Mouse (Mus musculus) telencephalon, adult 2 months (tissue): ENCODE data around the gene Pcbp1.
"Not testable (repeated sequence)": the region's sequence is repeated elsewhere in the genome, so short reads cannot be mapped to it uniquely, and the experiment has no call there.

Experiments
- DNase-seq: peaks from one replicate; pipeline ENCODE4 v3.0.0-alpha.2; 2011; ENCODE audit warnings: low read depth, low spot score

The Pcbp1 gene

DNA sequence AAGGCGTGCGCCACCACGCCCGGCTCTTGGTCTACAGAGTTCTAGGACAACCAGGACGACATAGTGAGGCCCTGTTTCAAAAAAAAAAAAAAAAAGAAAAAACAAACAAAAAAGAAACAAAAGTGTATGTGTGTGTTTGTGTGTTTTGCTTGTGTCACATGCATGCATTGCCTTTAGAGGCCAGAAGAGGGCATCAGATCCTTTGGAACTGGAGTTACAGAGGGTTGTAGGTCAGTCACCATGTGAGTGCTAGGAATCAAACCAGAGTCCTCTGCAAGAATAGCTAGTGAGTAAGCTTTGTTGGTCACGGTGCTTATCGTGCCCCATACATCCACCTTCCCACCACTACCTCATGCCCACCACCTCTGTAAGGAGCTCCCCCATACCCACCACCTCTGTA is 31.4 kb downstream of the Pcbp1 start:
- DNase-seq = no peak

DNA sequence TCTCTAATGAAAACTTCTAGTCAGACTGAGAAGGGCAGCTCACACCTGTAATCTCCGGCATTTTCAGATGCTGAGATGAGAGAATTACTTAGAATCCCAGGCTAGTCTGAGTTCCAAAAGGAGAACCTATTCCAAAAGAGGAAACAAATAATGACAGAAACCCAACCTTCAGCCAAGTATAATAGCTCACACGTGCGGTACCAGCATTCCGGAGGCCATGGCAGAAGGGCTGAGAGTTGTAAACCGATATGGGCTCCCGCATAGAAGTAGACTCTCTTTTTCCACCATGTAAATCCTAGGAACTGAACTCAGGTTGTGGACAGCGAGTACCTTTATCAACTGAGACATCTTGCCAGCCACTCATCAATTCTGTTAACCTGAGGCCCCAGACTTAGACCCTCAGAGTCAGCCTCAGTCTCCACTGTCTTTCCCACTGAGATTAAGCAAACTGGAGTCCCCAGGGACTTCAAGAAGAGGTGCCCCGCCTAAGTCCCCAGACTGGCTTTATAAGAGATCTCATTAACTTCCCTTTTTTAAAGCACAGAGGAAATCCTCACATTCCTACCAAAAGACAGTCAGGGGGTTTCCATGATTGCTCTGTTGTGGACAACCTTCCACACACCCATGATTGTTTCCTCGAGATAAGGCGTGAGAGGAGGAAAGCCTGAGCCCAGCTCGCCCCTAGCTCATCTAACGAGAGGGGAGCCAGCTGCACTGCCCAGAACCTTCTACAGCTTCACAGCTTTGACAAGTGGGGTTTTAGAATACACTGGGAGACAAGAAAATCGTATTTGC is 32.5 kb downstream of the Pcbp1 start:
- DNase-seq = no peak

DNA sequence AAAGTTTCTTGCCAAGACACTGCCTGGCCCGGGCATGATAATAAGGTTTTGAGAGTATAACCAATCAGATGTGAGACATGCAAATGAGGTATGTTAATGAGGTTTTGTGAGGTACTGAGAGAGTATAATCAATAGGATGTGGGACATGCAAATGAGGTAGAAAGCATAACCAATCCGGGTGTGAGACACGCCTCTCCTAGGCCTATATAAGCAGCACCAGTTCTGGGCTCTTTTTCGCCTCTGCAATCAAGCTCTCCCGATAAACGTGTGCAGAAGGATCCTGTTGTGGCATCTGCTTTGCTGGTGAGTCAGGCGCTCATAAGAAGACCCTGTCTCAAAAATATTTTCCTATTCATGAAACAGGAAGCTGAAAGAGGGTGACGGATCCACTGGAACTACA is 35.7 kb downstream of the Pcbp1 start:
- DNase-seq = not testable (repeated sequence)

DNA sequence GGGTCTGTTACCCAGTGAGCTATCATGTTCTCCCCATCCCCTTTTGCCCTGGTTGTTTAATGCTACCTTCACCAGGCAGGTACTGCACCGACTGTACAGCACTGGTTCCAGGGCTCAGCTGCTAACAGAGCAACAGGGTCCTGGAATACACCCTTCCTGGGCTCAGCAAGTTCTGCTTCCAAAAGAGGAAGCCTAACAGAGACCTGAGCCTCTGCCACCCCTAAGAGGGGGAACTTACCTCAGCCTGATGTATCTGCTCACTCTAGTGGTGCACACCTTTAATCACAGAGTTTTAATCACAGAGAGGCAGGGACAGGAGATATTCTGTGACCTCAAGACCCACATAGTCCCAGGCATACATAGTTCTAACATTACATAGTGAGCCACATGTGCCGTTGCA is 36.2 kb downstream of the Pcbp1 start:
- DNase-seq = no peak

DNA sequence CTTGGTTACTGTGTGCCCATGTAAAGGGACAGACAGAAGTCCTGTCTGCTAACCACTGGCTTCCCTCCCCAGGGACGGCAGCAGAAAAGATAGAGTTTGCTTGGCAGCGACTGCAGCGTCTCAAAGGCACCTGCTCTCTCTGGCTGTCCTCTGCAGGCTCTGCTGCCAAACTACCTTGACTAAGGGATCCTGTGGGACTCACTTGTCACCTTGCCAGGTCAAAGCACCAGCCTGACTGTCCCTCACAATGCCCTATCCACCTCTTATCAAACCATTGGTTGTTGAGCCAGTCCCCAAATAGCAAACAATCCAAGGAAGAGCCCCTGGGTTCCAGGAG is 38.0 kb downstream of the Pcbp1 start:
- DNase-seq = no peak

DNA sequence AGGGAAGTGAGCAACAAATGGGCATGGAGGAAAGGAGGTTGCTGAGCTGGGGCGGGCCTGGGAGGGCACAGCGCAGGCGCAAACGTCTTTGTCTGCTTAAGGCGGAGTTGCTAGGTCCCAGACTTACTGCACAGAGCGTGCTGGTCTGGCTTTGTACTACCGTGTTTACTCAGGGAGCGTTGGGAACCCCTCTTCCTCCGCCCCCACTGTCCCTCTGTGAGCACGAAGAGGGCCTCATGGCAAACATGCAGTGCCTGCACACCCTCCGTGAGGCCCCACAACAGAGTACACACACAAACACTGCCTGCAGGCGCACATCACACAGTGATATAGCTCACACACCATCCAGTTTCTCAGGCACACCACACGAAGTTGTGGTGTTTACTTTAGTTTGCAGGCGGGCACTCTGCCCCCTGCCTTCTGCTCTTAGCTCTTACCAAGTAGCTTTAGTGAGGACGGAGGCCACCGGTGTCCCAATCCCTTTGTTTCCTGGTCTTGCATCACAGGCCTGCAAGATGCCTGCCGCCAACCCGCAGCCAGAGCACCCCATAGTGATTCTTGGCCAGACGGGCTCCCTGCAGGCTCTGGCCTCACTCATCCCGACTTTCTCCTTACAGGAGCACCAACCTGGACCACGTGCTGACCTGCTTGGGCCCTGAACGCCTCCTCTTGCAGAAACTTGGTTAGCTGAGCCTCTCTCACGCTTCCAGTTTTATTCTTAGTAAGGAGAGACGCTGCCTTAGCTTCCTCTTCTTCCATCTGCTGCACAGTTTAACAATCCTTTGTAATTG is 38.6 kb downstream of the Pcbp1 start:
- DNase-seq = peak; percentile 80

DNA sequence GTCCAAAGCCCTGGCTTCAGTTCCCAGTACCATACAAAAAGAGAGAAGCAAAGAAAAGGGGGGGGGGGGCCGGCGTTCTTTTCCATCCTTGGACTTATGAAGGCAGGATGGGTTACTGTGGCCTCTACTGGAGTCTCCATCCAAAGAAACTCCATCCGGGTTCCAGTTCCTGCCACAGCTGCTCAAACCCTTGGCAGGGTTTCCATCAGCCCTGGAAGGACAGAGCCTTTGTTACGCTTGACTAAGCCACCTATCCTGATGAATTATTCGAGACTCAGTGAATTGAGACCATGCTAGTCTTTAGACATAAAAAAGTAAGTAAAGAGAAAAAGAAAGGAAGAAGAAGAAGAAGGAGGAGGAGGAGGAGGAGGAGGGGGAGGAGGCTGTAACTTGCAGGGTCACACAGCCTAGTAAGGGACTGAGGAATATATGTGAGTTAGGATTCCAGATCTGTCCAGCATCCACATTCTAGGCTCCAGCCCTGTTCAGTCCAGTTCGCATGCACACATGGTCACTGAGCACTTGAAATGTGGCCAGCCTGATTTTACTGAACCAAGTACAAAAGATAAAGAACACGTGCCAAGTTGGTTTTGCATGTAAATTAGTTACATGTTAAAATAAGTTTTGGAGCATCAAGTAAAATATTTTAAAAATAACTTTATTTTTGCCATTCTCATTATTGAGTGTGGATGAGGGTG is 40.0 kb downstream of the Pcbp1 start:
- DNase-seq = no peak

DNA sequence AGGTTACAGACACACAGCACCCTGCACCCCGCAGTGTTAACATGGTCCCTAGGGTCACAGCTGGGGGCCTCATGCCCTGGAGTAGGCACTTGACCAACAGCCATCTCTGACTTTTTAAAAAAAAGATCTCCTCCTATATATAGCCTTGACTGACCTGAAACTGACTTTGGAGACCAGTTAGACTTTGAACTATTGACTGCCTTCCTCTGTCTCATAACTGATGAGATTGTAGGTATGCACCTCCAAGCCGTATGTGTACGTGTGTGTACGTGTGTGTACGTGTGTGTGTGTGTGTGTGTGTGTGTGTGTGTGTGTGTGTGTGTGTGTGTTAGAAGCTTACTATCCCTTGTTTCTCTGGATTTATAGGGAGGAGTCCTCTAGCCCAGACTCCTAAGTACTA is 44.2 kb downstream of the Pcbp1 start:
- no peak for DNase-seq

DNA sequence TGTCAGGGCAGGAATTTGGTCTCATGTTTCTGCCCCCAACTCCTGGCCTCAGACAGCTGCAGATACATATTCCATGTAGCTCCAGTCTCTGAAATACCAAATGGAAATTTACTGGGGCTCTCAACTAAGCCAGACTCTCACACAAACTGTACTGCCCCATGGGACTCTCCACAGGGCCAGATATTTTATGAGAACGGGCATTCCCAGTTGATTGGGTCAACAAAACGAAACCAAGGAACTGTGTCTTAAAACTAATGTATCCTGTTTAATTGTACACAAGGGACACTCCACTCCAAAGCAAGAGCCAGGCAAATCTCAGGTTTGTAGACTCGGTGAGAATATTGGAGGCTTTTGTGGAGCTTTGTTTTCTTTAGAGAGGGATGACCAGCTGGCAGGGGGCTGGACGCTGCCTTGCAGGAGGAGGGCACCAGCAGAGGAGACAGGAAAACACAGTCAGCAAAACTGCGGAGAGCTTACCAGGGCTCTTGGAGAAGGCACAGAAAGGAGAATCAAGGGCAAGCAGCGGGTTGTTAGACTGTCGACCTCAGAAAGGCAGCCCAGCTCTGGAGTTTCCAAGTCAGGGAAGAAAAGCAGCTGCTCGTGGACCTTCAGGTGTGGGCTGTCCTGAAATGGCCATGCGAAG is 45.8 kb downstream of the Pcbp1 start:
- no peak for DNase-seq

DNA sequence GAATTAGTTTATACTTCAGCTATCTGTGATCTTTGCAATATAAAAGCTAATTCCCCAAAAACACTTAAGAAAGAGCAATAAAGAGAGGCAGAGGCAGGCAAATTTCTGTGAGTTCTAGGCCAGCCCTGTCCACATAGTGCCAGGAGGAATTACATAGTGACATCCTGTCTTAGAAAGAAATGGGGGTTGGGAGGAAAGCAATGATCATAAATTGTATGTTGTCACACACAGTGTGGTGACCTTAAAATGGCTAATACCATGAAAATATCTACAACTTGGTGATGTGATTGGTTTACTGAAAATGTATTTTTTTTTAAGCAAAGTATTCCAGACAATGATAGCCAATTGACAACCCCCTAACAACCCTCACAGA is 46.3 kb downstream of the Pcbp1 start:
- no peak for DNase-seq

DNA sequence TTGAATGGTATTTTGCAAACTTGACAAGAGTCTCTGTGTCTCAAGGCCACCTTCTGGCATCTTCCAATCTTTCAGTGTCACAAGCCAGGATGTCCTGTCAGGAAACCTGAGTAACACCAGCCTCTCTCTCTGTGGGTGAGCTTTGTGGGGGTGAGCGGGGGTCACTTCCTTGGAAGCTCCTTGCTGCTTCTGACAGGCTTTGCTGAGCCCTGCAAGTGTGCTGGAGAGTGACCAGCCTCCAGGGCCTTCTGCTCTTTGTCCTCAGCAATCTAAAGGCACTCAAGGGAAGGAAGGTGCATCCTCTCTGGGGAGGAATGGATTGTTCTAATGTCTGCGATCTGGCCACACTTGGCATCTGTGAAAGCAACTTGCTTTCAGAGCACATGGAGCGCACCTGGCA is 46.8 kb downstream of the Pcbp1 start:
- DNase-seq = no peak

DNA sequence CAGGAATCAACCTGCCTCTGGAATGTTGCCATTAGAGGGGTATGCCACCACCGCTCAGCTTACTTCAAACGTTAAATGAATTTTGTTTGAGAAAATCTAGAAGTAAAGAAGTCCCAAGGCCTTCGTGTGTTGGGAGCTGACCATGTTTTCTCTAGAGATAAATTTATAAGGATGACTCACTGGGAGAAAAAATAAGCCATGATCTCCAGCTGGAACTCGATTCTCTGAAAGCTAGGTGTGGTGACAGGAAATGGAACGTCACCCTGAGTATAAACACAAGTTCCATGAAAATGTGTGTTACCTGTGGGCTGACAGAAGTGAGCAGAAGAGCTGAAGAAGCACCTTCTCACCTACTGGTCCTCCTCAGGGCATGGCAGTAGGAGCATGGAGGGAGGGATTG is 49.2 kb downstream of the Pcbp1 start:
- DNase-seq = no peak

DNA sequence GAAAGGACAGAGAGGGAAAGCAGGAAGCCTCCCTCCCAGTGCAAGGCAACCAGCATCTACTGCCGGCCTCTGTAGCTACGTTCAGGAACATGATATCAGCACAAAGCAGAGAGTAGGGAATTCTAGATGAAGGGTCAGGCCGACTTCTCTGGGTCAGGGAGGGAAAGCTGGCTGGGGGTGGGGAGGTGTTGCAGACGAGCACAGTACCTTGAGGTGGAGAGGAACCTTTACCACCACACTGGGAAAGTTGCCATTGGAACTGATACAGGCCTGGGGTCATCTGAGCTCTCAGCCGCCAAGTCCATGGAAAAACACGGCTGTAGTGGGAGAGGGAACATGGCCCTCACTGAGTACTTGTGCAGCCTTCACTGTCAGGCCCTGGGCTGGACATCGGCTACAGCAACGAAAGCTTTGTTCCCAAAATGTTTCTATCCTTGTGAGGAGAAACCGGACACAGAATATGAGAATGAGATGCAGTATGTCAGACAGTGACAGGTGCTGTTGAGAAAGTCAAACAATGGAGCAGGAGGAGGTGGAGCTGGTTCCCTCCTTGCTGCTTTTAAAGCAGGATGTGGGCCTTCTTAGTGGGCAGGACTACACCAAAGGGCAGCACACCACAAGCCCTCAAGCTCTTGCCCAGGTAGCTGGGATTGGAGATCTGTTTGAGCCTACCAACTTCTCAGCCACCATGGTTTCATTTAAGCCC is 50.5 kb downstream of the Pcbp1 start:
- no peak for DNase-seq

DNA sequence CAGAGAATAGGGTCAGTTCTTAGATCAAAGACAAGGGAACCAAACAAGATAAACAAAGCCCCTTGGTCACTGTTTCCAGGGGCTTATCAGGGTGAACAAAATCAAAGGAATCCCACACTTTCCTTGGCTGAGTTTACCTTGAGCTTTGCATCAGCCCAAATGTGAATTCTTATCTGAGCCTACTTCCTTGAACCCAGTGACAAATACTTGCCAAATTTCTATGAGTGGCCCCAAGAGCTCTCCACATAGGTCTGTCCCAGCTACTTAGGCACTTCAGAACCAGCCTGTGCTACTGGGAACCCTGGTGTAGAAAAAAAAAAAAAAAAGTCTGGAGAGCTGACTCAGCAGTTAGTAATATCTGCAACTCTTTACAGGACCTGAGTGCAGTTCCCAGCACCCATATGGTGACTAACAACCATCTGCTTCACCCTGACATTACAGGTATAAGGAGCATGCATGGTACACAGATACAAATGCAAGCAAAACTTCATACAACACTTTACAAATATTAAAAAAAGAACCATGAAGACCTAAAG is 51.4 kb downstream of the Pcbp1 start:
- DNase-seq = no peak
